Mouse (Mus musculus): ENCODE measurements around the gene Tmem37. TPM values are rescaled to one million over a fixed set of nuclear protein-coding genes. Genes with fewer than 3 reads are reported as not detected.

Gene Tmem37
- total RNA-seq, 2 experiments from 2014 or later: 7.7 to 9.2 TPM

DNA sequence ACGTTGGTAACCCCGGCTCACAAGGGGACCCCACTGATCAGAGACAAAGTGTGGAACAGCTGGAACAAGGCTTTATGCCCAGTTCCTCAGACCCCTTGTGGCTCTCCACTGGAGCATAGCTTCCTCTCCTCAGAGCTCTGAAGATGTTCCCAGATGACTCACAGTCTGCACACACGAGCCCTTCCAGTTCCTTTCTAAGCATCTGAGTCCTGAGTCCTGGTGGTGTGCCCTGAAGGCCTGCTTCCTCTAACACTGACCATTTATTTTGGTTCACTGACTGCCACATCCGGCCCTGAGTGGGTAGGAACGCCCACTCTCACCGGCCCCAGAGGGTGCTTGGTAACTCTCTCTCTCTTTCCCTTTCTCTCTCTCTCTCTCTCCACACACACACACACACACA, 25.6 kb upstream of the Tmem37 start:
- intact Hi-C loops (cut with DNase I; ENCODE audit: low total_unique reads): no loop called here
- DNase-seq: no peak

DNA sequence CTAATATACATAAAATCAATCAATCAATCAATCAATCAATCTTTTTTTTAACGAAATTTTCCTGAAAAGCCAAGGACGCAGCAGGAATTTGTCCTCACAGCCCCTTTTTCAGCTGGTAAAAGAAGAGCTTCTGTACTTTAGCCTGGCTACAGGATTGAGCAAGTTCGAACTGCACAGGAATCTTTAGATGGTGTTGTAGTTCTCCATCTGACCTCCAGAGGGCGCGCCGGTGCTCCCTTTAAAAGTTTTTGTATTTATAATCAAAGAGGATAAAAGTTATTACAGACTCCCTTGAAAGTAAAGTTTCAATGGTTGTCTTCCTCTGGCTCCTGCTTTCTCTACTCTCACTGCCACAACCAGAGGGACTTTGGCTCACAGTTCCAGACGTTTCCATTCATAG, 24.5 kb upstream of the Tmem37 start:
- peak; percentile 53 for DNase-seq

GRCm38 (mm10) chr1:120094920-120095319, 21.0 kb upstream of the Tmem37 start:
- DNase-seq: no peak

More for the DNA sequence above, 24.5 kb upstream of the Tmem37 start:
- intact Hi-C loops (cut with DNase I; ENCODE audit: low total_unique reads): no loop called here

DNA sequence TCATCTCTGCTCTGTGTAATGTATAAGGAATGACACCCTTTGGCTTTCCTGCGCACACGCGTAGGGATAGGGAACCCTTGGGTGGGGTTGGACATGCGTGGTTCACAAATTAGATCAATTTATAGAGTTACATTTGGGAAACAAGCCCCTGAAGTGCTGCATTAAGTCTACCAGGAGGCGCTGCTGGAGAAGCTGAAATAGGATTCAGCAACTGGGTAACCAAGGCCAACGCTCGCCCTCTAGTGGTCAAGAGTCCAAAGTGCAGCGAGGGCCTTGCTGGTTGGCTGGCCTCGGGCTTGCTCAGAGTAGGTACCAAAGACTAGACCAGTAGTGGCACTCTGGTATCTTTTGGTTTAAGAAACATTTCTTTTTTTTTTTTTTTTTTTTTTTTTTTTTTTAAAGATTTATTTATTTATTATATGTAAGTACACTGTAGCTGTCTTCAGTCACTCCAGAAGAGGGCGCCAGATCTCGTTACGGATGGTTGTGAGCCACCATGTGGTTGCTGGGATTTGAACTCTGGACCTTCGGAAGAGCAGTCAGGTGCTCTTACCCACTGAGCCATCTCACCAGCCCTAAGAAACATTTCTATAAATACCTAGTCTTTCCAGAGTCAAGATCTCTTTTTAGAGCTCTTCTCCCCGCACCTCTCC, 19.7 kb upstream of the Tmem37 start:
- intact Hi-C loops (cut with DNase I; ENCODE audit: low total_unique reads): loop anchor here (5.0 kb wide), 1 partner anchor 61 kb away; no protein-coding TSS in a partner anchor

More at GRCm38 (mm10) chr1:120094920-120095319, 21.0 kb upstream of the Tmem37 start:
- intact Hi-C loops (cut with DNase I; ENCODE audit: low total_unique reads): loop anchor here (5.0 kb wide), 1 partner anchor 63 kb away; no protein-coding TSS in a partner anchor

GRCm38 (mm10) chr1:120090880-120091570, 17.2 kb upstream of the Tmem37 start:
- intact Hi-C loops (cut with DNase I; ENCODE audit: low total_unique reads): loop anchor here (5.0 kb wide), 1 partner anchor 59 kb away; no protein-coding TSS in a partner anchor
- no peak for DNase-seq

More for the DNA sequence above, 19.7 kb upstream of the Tmem37 start:
- peak; percentile 86 for DNase-seq

GRCm38 (mm10) chr1:120089180-120089579, 15.3 kb upstream of the Tmem37 start:
- no peak for DNase-seq
- intact Hi-C loops (cut with DNase I; ENCODE audit: low total_unique reads): no loop called here

DNA sequence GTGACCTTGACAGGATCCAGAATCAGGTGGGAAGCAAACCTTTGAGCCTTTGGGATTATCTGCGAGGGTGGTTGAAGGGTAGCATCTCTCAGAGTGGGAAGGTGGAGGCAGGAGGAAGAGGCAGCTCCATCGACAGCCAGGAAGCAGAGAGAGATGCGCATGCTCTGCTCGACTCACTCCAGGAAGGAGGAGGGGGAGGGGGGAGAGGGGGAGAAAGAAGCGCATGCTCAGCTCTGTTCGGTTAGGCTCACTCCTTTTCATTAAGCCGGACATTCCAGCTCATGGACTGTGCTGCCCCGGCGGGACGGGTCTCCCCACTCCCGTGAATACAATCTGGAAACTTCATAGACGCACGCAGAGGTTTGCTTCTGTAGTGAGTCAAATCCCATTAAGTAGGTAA, 12.8 kb upstream of the Tmem37 start:
- DNase-seq: no peak
- intact Hi-C loops (cut with DNase I; ENCODE audit: low total_unique reads): no loop called here

GRCm38 (mm10) chr1:120085696-120086095, 11.8 kb upstream of the Tmem37 start:
- DNase-seq: no peak
- intact Hi-C loops (cut with DNase I; ENCODE audit: low total_unique reads): no loop called here

DNA sequence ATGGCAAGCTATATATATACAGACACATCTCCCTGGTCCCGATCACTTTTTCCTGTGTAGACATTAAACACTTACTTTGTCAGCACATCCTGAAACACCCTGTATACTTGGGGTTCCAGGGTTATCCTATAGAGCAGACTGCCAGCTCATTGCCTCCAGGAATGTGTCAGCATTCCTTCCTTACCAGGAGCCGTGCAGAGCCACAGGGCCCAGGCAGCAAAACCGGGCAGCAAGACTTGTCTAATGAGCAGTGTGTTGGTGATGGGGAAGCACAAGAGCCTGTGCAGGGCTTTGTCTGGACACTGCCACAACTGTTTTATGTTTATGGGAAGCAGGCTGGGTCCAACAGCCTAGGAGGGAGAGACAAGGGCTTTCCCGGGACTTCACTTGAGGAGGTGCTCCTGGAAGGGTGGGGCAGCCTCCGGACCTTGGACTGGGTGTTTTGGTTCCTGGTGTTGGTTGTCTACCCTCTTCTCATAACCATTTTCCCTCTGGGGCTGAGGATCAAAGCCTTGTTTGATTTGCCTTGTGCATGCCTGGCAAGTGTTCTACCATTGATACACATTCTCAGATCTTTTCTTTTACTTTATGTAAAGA, 10.1 kb upstream of the Tmem37 start:
- intact Hi-C loops (cut with DNase I; ENCODE audit: low total_unique reads): no loop called here
- DNase-seq: no peak

DNA sequence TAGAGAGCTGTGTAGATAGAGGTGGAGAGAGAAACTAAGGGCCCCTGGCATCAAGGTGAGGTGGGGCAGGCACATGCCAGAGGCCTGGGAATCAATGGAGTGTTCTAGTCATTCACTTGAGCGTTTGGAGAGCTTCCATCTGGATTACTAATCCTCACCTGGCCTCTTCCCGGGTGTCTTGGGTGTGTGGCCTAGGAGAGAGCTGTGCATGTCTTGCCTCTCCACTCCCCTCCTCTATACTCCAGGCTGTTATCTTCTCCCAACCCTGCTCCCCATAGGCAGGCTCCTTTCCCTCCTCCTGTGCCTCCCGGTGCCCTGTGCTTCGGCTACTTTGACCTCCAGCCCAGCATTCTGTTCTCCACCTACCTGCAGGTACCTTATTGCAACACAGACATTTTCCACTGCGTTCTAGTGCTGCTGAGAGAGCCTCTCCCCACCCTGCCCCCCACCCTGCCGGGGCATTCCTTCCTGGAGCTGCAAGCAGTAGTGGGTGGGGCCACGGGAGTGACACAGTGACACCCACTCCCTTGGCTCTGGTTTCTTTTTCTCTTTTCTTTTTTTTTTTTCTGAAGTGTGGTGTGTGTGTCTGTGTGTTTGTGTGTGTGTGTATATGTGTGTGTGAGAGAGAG, 9.2 kb upstream of the Tmem37 start:
- intact Hi-C loops (cut with DNase I; ENCODE audit: low total_unique reads): no loop called here
- no peak for DNase-seq

DNA sequence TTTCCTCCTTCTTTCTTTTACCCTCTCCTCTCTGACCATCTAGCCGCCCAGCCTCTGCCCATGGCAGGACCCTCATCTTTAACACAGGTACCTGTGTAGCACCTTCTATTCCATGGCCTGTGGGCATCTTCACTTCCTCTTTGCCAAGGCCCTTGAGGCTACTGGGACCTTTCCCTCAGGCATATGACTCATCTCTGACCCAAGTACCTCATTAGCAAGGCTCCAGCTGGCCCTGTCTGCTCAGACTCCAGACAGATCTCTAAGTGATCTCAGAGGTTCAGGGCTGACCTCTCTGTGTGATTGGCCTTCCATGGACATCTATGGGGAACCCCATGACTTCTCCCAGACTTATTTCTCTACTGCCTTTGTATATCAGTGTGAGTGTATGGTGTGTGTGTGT, 6.8 kb upstream of the Tmem37 start:
- intact Hi-C loops (cut with DNase I; ENCODE audit: low total_unique reads): no loop called here
- DNase-seq: no peak

DNA sequence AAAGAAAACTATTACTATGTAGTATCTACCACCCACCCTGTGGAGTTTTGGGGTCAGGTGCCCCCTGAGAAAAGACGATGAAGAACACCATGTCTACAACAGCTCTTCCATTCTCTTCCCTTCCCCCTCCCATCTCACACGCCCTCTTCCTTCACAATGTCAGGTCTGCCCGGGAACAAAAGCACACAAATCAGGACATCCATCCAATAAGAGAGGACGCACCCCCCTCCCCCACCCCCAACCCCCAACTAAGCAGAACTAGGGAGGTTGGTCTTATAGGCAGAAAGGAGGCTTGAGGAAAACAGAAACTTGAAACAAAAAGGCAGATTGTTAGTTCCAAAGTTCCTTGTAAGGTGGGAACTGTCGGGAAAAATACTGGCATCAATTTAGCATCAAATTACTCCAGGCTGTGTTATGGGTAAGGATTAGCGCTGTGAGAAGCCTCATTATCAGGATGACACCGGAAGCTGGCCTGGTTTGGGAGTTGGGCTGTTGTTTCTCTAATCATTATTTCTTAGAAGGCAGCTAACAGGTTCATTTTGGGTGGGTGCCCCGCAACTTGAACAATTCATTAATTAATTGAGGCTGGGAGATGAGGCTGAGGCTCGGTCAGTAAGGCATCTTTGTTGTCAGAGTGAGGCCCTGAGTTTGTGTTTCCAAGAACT, 4.0 kb upstream of the Tmem37 start:
- intact Hi-C loops (cut with DNase I; ENCODE audit: low total_unique reads): no loop called here

GRCm38 (mm10) chr1:120075507-120075906, 1.6 kb upstream of the Tmem37 start:
- intact Hi-C loops (cut with DNase I; ENCODE audit: low total_unique reads): no loop called here
- no peak for DNase-seq

More for the DNA sequence above, 4.0 kb upstream of the Tmem37 start:
- no peak for DNase-seq

DNA sequence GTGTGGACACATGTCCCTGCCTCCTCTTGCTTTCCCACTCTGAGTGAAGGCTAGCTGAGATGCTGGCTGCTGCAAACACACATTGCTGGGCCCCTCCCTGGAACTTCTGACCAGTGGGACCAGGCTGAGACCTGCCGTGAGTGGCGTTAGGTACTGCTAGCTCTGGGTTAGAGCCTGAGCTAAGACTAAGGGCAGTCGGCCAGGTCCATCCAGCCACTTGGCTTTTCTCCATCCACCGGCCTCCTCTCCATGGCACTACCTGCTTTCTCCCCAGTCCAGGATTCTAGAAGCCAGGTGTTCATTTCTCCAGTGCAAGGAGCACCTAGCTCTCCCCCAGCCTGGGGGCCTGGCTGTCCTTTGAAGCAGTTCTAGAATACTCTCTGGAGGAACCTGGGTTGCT, 1.1 kb upstream of the Tmem37 start:
- DNase-seq: no peak
- intact Hi-C loops (cut with DNase I; ENCODE audit: low total_unique reads): no loop called here

GRCm38 (mm10) chr1:120074307-120074702, 431 bp upstream of the Tmem37 start:
- intact Hi-C loops (cut with DNase I; ENCODE audit: low total_unique reads): no loop called here

GRCm38 (mm10) chr1:120072900-120073299, 974 bp downstream of the Tmem37 start:
- intact Hi-C loops (cut with DNase I; ENCODE audit: low total_unique reads): no loop called here
- peak; percentile 46 for DNase-seq

More at GRCm38 (mm10) chr1:120074307-120074702, 431 bp upstream of the Tmem37 start:
- DNase-seq: no peak

DNA sequence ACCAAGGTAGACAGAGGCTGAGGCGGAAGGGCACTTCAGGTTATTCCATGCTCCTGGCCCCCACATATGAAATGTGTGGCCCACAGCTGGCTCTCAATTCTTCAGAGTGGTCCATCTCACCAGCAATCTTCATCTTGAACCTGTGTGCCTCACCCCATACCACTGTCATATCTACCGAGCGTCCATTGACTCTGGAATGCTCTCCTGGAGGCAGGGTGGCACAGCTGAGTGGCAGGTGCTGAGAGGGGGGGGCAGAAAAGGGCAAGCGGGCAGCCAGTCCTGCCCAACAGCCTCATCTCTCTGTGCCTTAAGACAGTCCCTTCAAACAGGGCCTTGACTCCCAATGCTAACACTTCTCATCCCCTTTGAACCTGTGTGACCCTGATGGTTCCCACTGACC, 2.7 kb downstream of the Tmem37 start:
- no peak for DNase-seq
- intact Hi-C loops (cut with DNase I; ENCODE audit: low total_unique reads): no loop called here

DNA sequence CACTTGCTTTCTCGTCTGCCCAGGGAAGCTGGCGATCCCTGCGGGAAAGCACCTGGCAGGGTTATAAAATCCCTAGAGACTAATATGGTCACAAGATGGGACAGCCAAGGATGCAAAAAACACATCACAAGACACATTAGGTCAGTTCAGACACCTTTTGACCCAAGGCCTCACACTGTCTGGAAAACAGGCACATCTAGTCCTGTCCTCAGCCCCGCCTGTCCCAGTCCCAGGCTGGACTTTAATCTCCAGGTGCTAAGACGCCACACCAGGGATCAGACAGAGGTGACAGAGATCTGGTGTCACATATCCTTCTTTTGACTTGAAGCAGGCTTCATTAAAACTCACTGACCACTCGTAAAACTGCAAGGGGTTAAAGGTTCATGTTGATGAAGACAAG, 3.7 kb downstream of the Tmem37 start:
- intact Hi-C loops (cut with DNase I; ENCODE audit: low total_unique reads): no loop called here

GRCm38 (mm10) chr1:120069120-120069519, 4.8 kb downstream of the Tmem37 start:
- DNase-seq: no peak
- intact Hi-C loops (cut with DNase I; ENCODE audit: low total_unique reads): no loop called here

More for the DNA sequence above, 3.7 kb downstream of the Tmem37 start:
- DNase-seq: no peak

GRCm38 (mm10) chr1:120066625-120067024, 7.2 kb downstream of the Tmem37 start:
- intact Hi-C loops (cut with DNase I; ENCODE audit: low total_unique reads): no loop called here
- no peak for DNase-seq
